Mouse (Mus musculus) forebrain, embryonic 11.5 days (tissue): ENCODE data around the gene Gm20498. TPM values are rescaled to one million over a fixed set of nuclear protein-coding genes. Genes with fewer than 3 reads are reported as not detected.

Experiments used
- ATAC-seq: fragments of 200-750 bp; cut with Nextera tagmentation; replicated peaks from 2 replicates; pipeline ENCODE4 v1.8.0; 2017; ENCODE audit warnings: moderate TSS enrichment; ENCODE audit not compliant: low FRiP score
- DNase-seq: peaks from one replicate; pipeline ENCODE4 v3.0.0-alpha.2; 2017; ENCODE audit warnings: low spot score
- H3K27ac ChIP-seq: fragments of 300-500 bp; sonication (generic); 2 replicates; pipeline ENCODE4 v1.5.1; 2014; ENCODE audit warnings: low read depth, low read length
- H3K27me3 ChIP-seq: fragments of 300-500 bp; sonication (generic); 2 replicates; pipeline ENCODE4 v1.6.1; 2014; ENCODE audit warnings: mild to moderate bottlenecking, low read length, mixed read lengths; ENCODE audit not compliant: control insufficient read depth, insufficient read depth
- H3K36me3 ChIP-seq: fragments of 300-500 bp; sonication (generic); 2 replicates; pipeline ENCODE4 v1.6.1; 2014; ENCODE audit warnings: mild to moderate bottlenecking, low read length, moderate library complexity, mixed read lengths; ENCODE audit not compliant: control insufficient read depth, insufficient read depth
- H3K4me1 ChIP-seq: fragments of 300-500 bp; sonication (generic); replicated peaks from 2 replicates; pipeline ENCODE4 v1.6.1; 2014; ENCODE audit warnings: low read length, mixed read lengths; ENCODE audit not compliant: control insufficient read depth, insufficient read depth
- H3K4me2 ChIP-seq: fragments of 300-500 bp; sonication (generic); 2 replicates; pipeline ENCODE4 v1.6.1; 2014; ENCODE audit warnings: low read depth, mild to moderate bottlenecking, low read length, moderate library complexity, mixed read lengths; ENCODE audit not compliant: severe bottlenecking
- H3K4me3 ChIP-seq: fragments of 300-500 bp; sonication (generic); 2 replicates; pipeline ENCODE4 v1.5.1; 2014; ENCODE audit warnings: low read depth, low read length
- H3K9ac ChIP-seq: fragments of 300-500 bp; sonication (generic); 2 replicates; pipeline ENCODE4 v1.6.1; 2014; ENCODE audit warnings: low read length
- H3K9me3 ChIP-seq: fragments of 300-500 bp; sonication (generic); 2 replicates; pipeline ENCODE4 v1.6.1; 2016; ENCODE audit warnings: low read length, mixed read lengths; ENCODE audit not compliant: control insufficient read depth
- WGBS: fragments of 180-500 bp; shearing (Covaris S2); extraction: QIAGEN DNeasy Blood & Tissue Kit; methylation state at CpG from one replicate; pipeline ENCODE4 v1.1.7; 2014; 5-methylcytosine and 5-hydroxymethylcytosine counted together
- polyA plus RNA-seq: library from polyadenylated mRNA; unstranded; fragments of >200 nt; fragmentation: Nextera tagmentation; extraction: Ambion mirVana; gene quantifications from 2 replicates; pipeline ENCODE4 v1.2.1, GENCODE M21; 2014

Gm20498 gene
- polyA plus RNA-seq, 1 experiment from 2014 or later = 28.0 TPM

GRCm38 (mm10) chr12:81324991-81325390 lies 207.7 kb downstream of the Gm20498 start:
- no peak for ATAC-seq
- no peak overlapping the region for H3K9ac ChIP-seq
- H3K27me3 ChIP-seq = no peaks in the 10 kb centered on the region
- H3K4me2 ChIP-seq = no peak overlapping the region
- WGBS = 80% methylated on average over 3 of the region's 3 CpGs
- no peaks in the 10 kb centered on the region for H3K4me1 ChIP-seq
- no peak for DNase-seq
- H3K36me3 ChIP-seq = no peaks in the 10 kb centered on the region
- H3K4me3 ChIP-seq = no peak overlapping the region
- H3K27ac ChIP-seq = no peak overlapping the region
- no peaks in the 10 kb centered on the region for H3K9me3 ChIP-seq

- Histone ChIP-seq H3K4me3 (no peak overlapping the region), H3K9ac (no peak overlapping the region), H3K4me1 (no peaks in the 10 kb centered on the region), H3K4me2 (no peak overlapping the region), H3K27me3 (no peaks in the 10 kb centered on the region), H3K27ac (no peak overlapping the region), H3K9me3 (no peaks in the 10 kb centered on the region), H3K36me3 (no peaks in the 10 kb centered on the region)
- 91% methylated on average over 3 of the region's 3 CpGs for WGBS
- no peak for DNase-seq
- no peak for ATAC-seq
Observed at GRCm38 (mm10) chr12:81324116-81324515, 208.6 kb downstream of the Gm20498 start.

- no peak overlapping the region for H3K4me2 ChIP-seq
- no peak overlapping the region for H3K4me3 ChIP-seq
- no peak for ATAC-seq
- H3K9ac ChIP-seq = no peak overlapping the region
- H3K9me3 ChIP-seq = no peaks in the 10 kb centered on the region
- H3K36me3 ChIP-seq = no peaks in the 10 kb centered on the region
- DNase-seq = no peak
- H3K27ac ChIP-seq = no peak overlapping the region
- H3K4me1 ChIP-seq = no peaks in the 10 kb centered on the region
- 74% methylated on average over 1 of the region's 1 CpGs for WGBS
- H3K27me3 ChIP-seq = no peaks in the 10 kb centered on the region
Observed at GRCm38 (mm10) chr12:81321021-81321420, 211.7 kb downstream of the Gm20498 start.

- H3K4me1 ChIP-seq = no peaks in the 10 kb centered on the region
- DNase-seq (no peak), ATAC-seq (no peak)
- H3K36me3 ChIP-seq = no peaks in the 10 kb centered on the region
- no peak overlapping the region for H3K4me2 ChIP-seq
- H3K27ac ChIP-seq = no peak overlapping the region
- no peaks in the 10 kb centered on the region for H3K9me3 ChIP-seq
- no peak overlapping the region for H3K4me3 ChIP-seq
- H3K9ac ChIP-seq = no peak overlapping the region
- 6% methylated on average over 2 of the region's 2 CpGs for WGBS
- H3K27me3 ChIP-seq = no peaks in the 10 kb centered on the region
Observed at GRCm38 (mm10) chr12:81317811-81318210, 214.9 kb downstream of the Gm20498 start.

GRCm38 (mm10) chr12:81315953-81316352 lies 216.8 kb downstream of the Gm20498 start:
- Histone ChIP-seq H3K9ac (no peak overlapping the region), H3K4me2 (no peak overlapping the region), H3K4me3 (no peak overlapping the region), H3K27ac (no peak overlapping the region), H3K36me3 (no peaks in the 10 kb centered on the region), H3K4me1 (no peaks in the 10 kb centered on the region), H3K27me3 (no peaks in the 10 kb centered on the region), H3K9me3 (no peaks in the 10 kb centered on the region)
- DNase-seq (no peak), ATAC-seq (no peak)
- 91% methylated on average over 5 of the region's 5 CpGs for WGBS

Other genes with a start within 250 kb of the Gm20498 start
- 0.72 and 1.3 TPM in 2 replicates for gene Slc8a3, start 199.7 kb downstream of the Gm20498 start, polyA plus RNA-seq
- gene Gm4787, start 153.4 kb downstream of the Gm20498 start, polyA plus RNA-seq = 0.09 and 0.23 TPM in 2 replicates
- gene Adam4, start 111.0 kb downstream of the Gm20498 start, polyA plus RNA-seq = 0.71 and 0.75 TPM in 2 replicates
- gene Cox16, start 47.8 kb downstream of the Gm20498 start, polyA plus RNA-seq = 112 and 121 TPM in 2 replicates
- 30.9 and 34.9 TPM in 2 replicates for gene Synj2bp, start within 50 bp of the Gm20498 start, polyA plus RNA-seq
- 0.17 and 0.81 TPM in 2 replicates for gene Adam21, start 35.6 kb upstream of the Gm20498 start, polyA plus RNA-seq
- 72.3 and 81.1 TPM in 2 replicates for gene Med6, start 62.1 kb upstream of the Gm20498 start, polyA plus RNA-seq
- gene Ttc9, start 98.3 kb upstream of the Gm20498 start, polyA plus RNA-seq = 2.9 and 3.1 TPM in 2 replicates
- gene Map3k9, start 248.3 kb upstream of the Gm20498 start, polyA plus RNA-seq = 3.0 and 3.9 TPM in 2 replicates